ENCODE assay signal across 17 mouse cellular contexts in genomic region chr1:110790586-110790985, GRCm38 (mm10).
DNase-seq lines count a peak whose midpoint lies in the region; ATAC-seq lines count a peak whose summit lies in the region.
"Had no signal": no experiment of that assay in that cellular context is flagged by ENCODE, and none has a peak within 500 bp of the region (broad histone marks: within the 10 kb centered on the region; RNA-seq: fewer than 3 reads in every experiment).

No protein-coding gene starts in this region.

- DNase-seq in ES-CJ7 (ENCODE audit: low read depth, low spot score) = peak; percentile 97
- DNase-seq in R1 (ENCODE audit: low read depth, low spot score) = peak; percentile 92
- DNase-seq in neural tube, embryonic 10.5 days (ENCODE audit: extremely low spot score, low spot score) = no peak
- no peak for DNase-seq in urinary bladder, postnatal 14 days (ENCODE audit: low spot score)
- DNase-seq: adrenal gland, adult 2 months; adrenal gland, postnatal 10 days; adrenal gland, postnatal 25 days; cerebellum, adult 11 months; cerebellum, adult 18-20 months; cerebellum, adult 8-10 months; cerebellum, adult 9-11 months; cerebellum, postnatal 25 days; forebrain, postnatal 0 days had no signal

- ATAC-seq in activated CD4-positive, CD25-positive, alpha-beta regulatory T cell, adult 4 months = no peak
- ATAC-seq: forebrain, embryonic 13.5 days; forebrain, embryonic 15.5 days; forebrain, postnatal 0 days; Patski had no signal

Comparison
In these comparisons a context has a peak if more than half of its experiments do, and no peak if none do; other contexts are left out.
1. DNase-seq: peak in ES-CJ7 (single experiment) and R1 (single experiment); none in neural tube, embryonic 10.5 days (single experiment) and urinary bladder, postnatal 14 days (single experiment).